Mouse (Mus musculus) myocyte (in vitro differentiated cells): ENCODE data around the gene Fgfr1op2.

Experiments used
- E2F4 ChIP-seq: IDR thresholded peaks from one replicate; pipeline ENCODE4 v1.6.1; 2011; ENCODE audit warnings: mild to moderate bottlenecking, control low read depth, moderate library complexity; ENCODE audit not compliant: insufficient read depth
- MAX ChIP-seq: IDR thresholded peaks from one replicate; pipeline ENCODE4 v1.6.1; 2011; ENCODE audit warnings: low read depth, mild to moderate bottlenecking, control low read depth
- MYOD1 ChIP-seq, 3 experiments: IDR thresholded peaks; one replicate each; pipeline ENCODE4 v1.6.1; 2011; ENCODE audit warnings: control low read depth in 2 of 3, low read depth in 2 of 3, mild to moderate bottlenecking in 2 of 3, moderate library complexity in 1 of 3; ENCODE audit not compliant: insufficient read length in 2 of 3, control insufficient read depth in 1 of 3
- MYOG ChIP-seq, 3 experiments: IDR thresholded peaks; one replicate each; pipeline ENCODE4 v1.6.1; 2011; ENCODE audit warnings: control low read depth in 2 of 3, low read depth in 2 of 3, mild to moderate bottlenecking in 2 of 3; ENCODE audit not compliant: insufficient read length in 2 of 3, control insufficient read depth in 1 of 3, insufficient read depth in 1 of 3
- POLR2A ChIP-seq: IDR thresholded peaks from one replicate; pipeline ENCODE4 v1.6.1; 2011; ENCODE audit warnings: low read depth, mild to moderate bottlenecking, control low read depth, moderate library complexity; ENCODE audit not compliant: insufficient read length
- POLR2AphosphoS2 ChIP-seq: IDR thresholded peaks from one replicate; pipeline ENCODE4 v1.6.1; 2011; ENCODE audit warnings: low read depth, control low read depth; ENCODE audit not compliant: insufficient read length
- REST ChIP-seq: IDR thresholded peaks from one replicate; pipeline ENCODE4 v1.6.1; 2011; ENCODE audit warnings: mild to moderate bottlenecking, control low read depth, moderate library complexity; ENCODE audit not compliant: insufficient read depth, insufficient read length
- SRF ChIP-seq: IDR thresholded peaks from one replicate; pipeline ENCODE4 v1.6.1; 2011; ENCODE audit warnings: low read depth; ENCODE audit not compliant: control insufficient read depth, insufficient read length
- TCF12 ChIP-seq: IDR thresholded peaks from one replicate; pipeline ENCODE4 v1.6.1; 2011; ENCODE audit warnings: mild to moderate bottlenecking, control low read depth; ENCODE audit not compliant: poor library complexity, insufficient read depth, severe bottlenecking
- TCF3 ChIP-seq: IDR thresholded peaks from one replicate; pipeline ENCODE4 v1.6.1; 2011; ENCODE audit warnings: low read depth, control low read depth; ENCODE audit not compliant: insufficient read length
- USF1 ChIP-seq: IDR thresholded peaks from one replicate; pipeline ENCODE4 v1.6.1; 2011; ENCODE audit warnings: low read depth, mild to moderate bottlenecking, control low read depth, moderate library complexity

DNA sequence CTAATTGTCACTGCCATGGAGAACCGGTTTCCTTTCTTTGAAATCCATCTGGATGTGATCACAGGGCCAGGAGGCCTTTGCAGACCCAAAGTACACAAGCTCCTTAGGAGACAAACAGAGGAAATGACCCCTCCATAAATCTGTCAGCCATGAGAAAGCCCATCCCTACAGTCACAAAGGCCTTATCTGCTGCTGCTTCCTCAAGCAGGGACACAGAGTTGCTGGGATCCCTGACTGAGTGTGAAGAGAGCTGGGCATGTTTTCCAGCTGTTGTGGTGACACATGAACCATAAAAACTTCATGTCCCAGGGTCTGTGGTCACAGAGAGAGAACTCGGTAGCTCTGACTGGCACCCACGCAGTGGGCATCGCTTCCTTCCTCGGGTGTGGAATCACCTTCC lies 46.2 kb upstream of the Fgfr1op2 start:
- no peak for TF ChIP-seq POLR2A
- TF ChIP-seq E2F4 = no peak
- no peak for TF ChIP-seq MAX
- peak; percentile 2 for TF ChIP-seq TCF3
- TF ChIP-seq TCF12 = peak; percentile 36
- no peak for TF ChIP-seq USF1
- no peak for TF ChIP-seq POLR2AphosphoS2
- TF ChIP-seq MYOD1 (IDR thresholded peaks at IDR 0.05; ENCODE audit: control insufficient read depth in 1 of 3, insufficient read length in 2 of 3, low read depth in 2 of 3) = peak in 2 of 3 experiments; percentile 68
- no peak for TF ChIP-seq REST
- no peak for TF ChIP-seq SRF
- peak in 1 of 3 experiments; percentile 58 for TF ChIP-seq MYOG (IDR thresholded peaks at IDR 0.05; ENCODE audit: control insufficient read depth in 1 of 3, insufficient read depth in 1 of 3, insufficient read length in 2 of 3, low read depth in 2 of 3)
